Mouse (Mus musculus) E14TG2a.4 (cell line): Measurements from ENCODE around the gene Fabp7.

Source experiments
- CTCF ChIP-seq: conservative IDR thresholded peaks from 2 replicates; pipeline ENCODE4 v1.5.1; 2014; ENCODE audit warnings: low read length
- NANOG ChIP-seq: IDR thresholded peaks from 2 replicates; pipeline ENCODE4 v1.6.1; 2014; ENCODE audit warnings: borderline replicate concordance, low read length, mixed read lengths

GRCm38 (mm10) chr10:57785552-57785951 lies 871 bp downstream of the Fabp7 start:
- TF ChIP-seq CTCF (no peak), NANOG (no peak)
